Mouse (Mus musculus) heart, embryonic 12.5 days (tissue): ENCODE results near the gene Lca5l. TPM values are rescaled to one million over a fixed set of nuclear protein-coding genes. Genes with fewer than 3 reads are reported as not detected.

ENCODE experiments used
- ATAC-seq: fragments of 200-750 bp; cut with Nextera tagmentation; 2 replicates; pipeline ENCODE4 v1.8.0; 2017; ENCODE audit warnings: moderate TSS enrichment, moderate library complexity; ENCODE audit not compliant: insufficient number of reproducible peaks, low FRiP score
- H3K27ac ChIP-seq: fragments of 300-500 bp; sonication (generic); 2 replicates; pipeline ENCODE4 v1.5.1; 2016; ENCODE audit warnings: mild to moderate bottlenecking, moderate library complexity; ENCODE audit not compliant: poor library complexity, severe bottlenecking
- H3K27me3 ChIP-seq: fragments of 300-500 bp; sonication (generic); replicated peaks from 2 replicates; pipeline ENCODE4 v1.6.1; 2016; ENCODE audit warnings: mild to moderate bottlenecking, moderate library complexity
- H3K36me3 ChIP-seq: fragments of 300-500 bp; sonication (generic); 2 replicates; pipeline ENCODE4 v1.6.1; 2016; ENCODE audit warnings: mild to moderate bottlenecking, moderate library complexity
- H3K4me1 ChIP-seq: fragments of 300-500 bp; sonication (generic); replicated peaks from 2 replicates; pipeline ENCODE4 v1.6.1; 2016; ENCODE audit warnings: mild to moderate bottlenecking
- H3K4me2 ChIP-seq: fragments of 300-500 bp; sonication (generic); 2 replicates; pipeline ENCODE4 v1.6.1; 2016; ENCODE audit warnings: mild to moderate bottlenecking, moderate library complexity
- H3K4me3 ChIP-seq: fragments of 300-500 bp; sonication (generic); 2 replicates; pipeline ENCODE4 v1.5.1; 2016; ENCODE audit warnings: mild to moderate bottlenecking
- H3K9ac ChIP-seq: fragments of 300-500 bp; sonication (generic); 2 replicates; pipeline ENCODE4 v1.6.1; 2016; ENCODE audit warnings: mild to moderate bottlenecking, moderate library complexity
- H3K9me3 ChIP-seq: fragments of 300-500 bp; sonication (generic); replicated peaks from 2 replicates; pipeline ENCODE4 v1.6.1; 2016; ENCODE audit warnings: mild to moderate bottlenecking, moderate library complexity
- WGBS: fragments of 180-500 bp; shearing (Covaris S2); methylation state at CpG from one replicate; pipeline ENCODE4 v1.1.7; 2016; 5-methylcytosine and 5-hydroxymethylcytosine counted together
- polyA plus RNA-seq: library from polyadenylated mRNA; unstranded; fragments of >200 nt; fragmentation: Nextera tagmentation; extraction: Ambion mirVana; gene quantifications from 2 replicates; pipeline ENCODE4 v1.2.1, GENCODE M21; 2016

The Lca5l gene
- polyA plus RNA-seq, 1 experiment from 2014 or later: 1.5 TPM

DNA sequence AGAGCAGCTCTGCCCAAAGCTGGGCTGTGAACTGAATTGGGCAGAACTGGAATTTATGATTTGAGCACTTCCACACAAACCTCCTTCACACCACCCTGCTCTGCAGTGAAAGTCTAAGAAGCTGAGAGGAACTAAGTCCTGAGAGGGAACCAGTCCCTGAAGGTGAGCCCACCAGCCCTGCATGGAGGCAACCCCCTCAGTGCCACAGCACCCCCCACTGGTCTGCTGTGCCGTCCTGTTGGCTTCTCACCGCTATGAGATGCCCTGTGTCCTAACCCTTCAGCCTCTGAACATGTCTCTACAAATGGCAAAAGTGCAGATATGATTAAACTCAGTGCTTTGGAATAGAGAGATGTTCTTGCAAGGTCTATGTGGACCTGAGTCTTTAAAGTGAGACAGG, 79.3 kb downstream of the Lca5l start:
- no peak overlapping the region for H3K4me3 ChIP-seq
- ATAC-seq: no peak
- H3K4me1 ChIP-seq: 0 out of 2 replicates have a peak, but pooled peaks cover 9% of the 10 kb centered on the region
- H3K27me3 ChIP-seq: no peaks in the 10 kb centered on the region
- no peak overlapping the region for H3K27ac ChIP-seq
- H3K9ac ChIP-seq: no peak overlapping the region
- H3K36me3 ChIP-seq: no peaks in the 10 kb centered on the region
- no peak overlapping the region for H3K4me2 ChIP-seq
- H3K9me3 ChIP-seq: no peaks in the 10 kb centered on the region
- 47% methylated on average over 2 of the region's 2 CpGs for WGBS

DNA sequence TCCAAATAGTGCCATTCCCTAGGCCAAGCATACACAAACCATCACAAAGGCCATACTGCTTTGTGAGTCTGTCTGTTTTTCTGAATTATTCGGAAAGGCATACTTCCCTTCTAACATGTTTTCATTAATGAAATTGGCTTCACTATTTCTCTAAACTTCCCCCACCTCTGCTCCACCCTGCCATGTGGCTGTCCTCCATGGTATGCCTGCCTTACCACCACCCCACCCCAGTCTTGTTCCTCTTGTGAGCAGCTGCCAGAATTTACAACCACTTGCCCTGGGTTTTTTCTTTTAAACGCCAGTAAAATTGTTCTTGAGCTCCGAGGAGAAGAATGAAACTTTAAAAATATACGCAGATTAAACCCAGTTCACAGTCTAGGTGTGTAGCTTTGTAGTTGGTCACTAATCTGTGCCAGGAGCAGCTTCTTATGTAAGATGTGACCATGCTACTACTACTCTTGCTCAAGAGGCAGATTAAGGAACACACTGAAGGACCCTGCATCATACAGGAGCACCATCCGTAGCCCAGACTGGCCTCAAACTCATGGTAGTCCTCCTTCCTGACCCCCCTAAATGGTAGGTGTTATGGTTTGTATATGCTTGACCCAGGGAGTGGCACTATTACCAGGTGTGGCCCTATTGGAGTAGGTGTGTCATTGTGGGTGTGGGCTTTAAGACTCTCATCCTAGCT, 81.3 kb downstream of the Lca5l start:
- Histone ChIP-seq H3K27me3 (no peaks in the 10 kb centered on the region), H3K4me2 (no peak overlapping the region), H3K4me1 (0 out of 2 replicates have a peak, but pooled peaks cover 9% of the 10 kb centered on the region), H3K27ac (no peak overlapping the region), H3K9me3 (no peaks in the 10 kb centered on the region), H3K4me3 (no peak overlapping the region), H3K36me3 (no peaks in the 10 kb centered on the region), H3K9ac (no peak overlapping the region)
- 85% methylated on average over 5 of the region's 5 CpGs for WGBS
- ATAC-seq: no peak

DNA sequence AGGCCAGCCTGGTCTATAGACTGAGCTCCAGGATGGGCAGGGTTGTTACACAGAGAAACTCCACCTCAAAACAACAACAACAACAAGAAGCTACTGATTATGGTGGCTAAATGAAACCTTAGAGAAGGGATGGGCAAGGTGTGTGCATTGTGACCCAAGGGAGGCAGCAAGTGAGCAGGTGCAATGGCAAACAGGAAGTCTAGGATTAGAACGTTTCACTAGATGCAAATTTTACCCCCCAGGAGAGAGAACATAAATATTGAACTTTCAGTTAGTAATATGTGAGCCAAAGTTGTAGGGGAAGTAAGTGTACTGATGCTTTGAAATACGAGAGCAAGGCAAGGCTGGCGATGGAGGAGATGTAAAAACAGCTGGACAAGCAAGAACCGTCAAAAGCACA, 82.4 kb downstream of the Lca5l start:
- Histone ChIP-seq H3K27ac (no peak overlapping the region), H3K4me3 (no peak overlapping the region), H3K27me3 (no peaks in the 10 kb centered on the region), H3K4me2 (no peak overlapping the region), H3K4me1 (0 out of 2 replicates have a peak, but pooled peaks cover 9% of the 10 kb centered on the region), H3K9me3 (no peaks in the 10 kb centered on the region), H3K36me3 (no peaks in the 10 kb centered on the region), H3K9ac (no peak overlapping the region)
- WGBS: 58% methylated on average over 4 of the region's 4 CpGs
- ATAC-seq: no peak

Other genes starting within 250 kb of the Lca5l start
- 65.7 and 72.8 TPM in 2 replicates for gene Psmg1, start 201.3 kb downstream of the Lca5l start, polyA plus RNA-seq
- gene Brwd1, start 109.7 kb downstream of the Lca5l start, polyA plus RNA-seq: 93.7 and 94.1 TPM in 2 replicates
- gene Hmgn1, start 64.5 kb downstream of the Lca5l start, polyA plus RNA-seq: 506 and 568 TPM in 2 replicates
- gene Wrb, start 46.9 kb downstream of the Lca5l start, polyA plus RNA-seq: 83.3 and 85.8 TPM in 2 replicates
- 626 and 648 TPM in 2 replicates for gene Sh3bgr, start 8.2 kb upstream of the Lca5l start, polyA plus RNA-seq
- gene B3galt5, start 43.5 kb upstream of the Lca5l start, polyA plus RNA-seq: 0.05 TPM in 1 of 2 replicates, not detected in the other